Mouse (Mus musculus) kidney, embryonic 15.5 days (tissue): ENCODE data around the gene Igdcc3. TPM values are rescaled to one million over a fixed set of nuclear protein-coding genes. Genes with fewer than 3 reads are reported as not detected.

Source experiments
- ATAC-seq: fragments of 200-750 bp; cut with Nextera tagmentation; replicated peaks from 2 replicates; pipeline ENCODE4 v1.8.0; 2017; ENCODE audit warnings: moderate TSS enrichment; ENCODE audit not compliant: low FRiP score
- H3K27ac ChIP-seq: fragments of 300-500 bp; sonication (generic); 2 replicates; pipeline ENCODE4 v1.5.1; 2015; ENCODE audit warnings: mild to moderate bottlenecking, inconsistent platforms
- H3K27me3 ChIP-seq: fragments of 300-500 bp; sonication (generic); 2 replicates; pipeline ENCODE4 v1.6.1; 2015; ENCODE audit warnings: inconsistent platforms
- H3K36me3 ChIP-seq: fragments of 300-500 bp; sonication (generic); 2 replicates; pipeline ENCODE4 v1.6.1; 2015; ENCODE audit warnings: inconsistent platforms
- H3K4me1 ChIP-seq: fragments of 300-500 bp; sonication (generic); 2 replicates; pipeline ENCODE4 v1.6.1; 2015; ENCODE audit warnings: inconsistent platforms
- H3K4me2 ChIP-seq: fragments of 300-500 bp; sonication (generic); 2 replicates; pipeline ENCODE4 v1.6.1; 2015; ENCODE audit warnings: moderate library complexity, mild to moderate bottlenecking, inconsistent platforms
- H3K4me3 ChIP-seq: fragments of 300-500 bp; sonication (generic); replicated peaks from 2 replicates; pipeline ENCODE4 v1.5.1; 2015; ENCODE audit warnings: mild to moderate bottlenecking, inconsistent platforms
- H3K9ac ChIP-seq: fragments of 300-500 bp; sonication (generic); 2 replicates; pipeline ENCODE4 v1.6.1; 2015; ENCODE audit warnings: mild to moderate bottlenecking, inconsistent platforms
- H3K9me3 ChIP-seq: fragments of 300-500 bp; sonication (generic); replicated peaks from 2 replicates; pipeline ENCODE4 v1.6.1; 2016; ENCODE audit warnings: inconsistent platforms
- WGBS: fragments of 180-500 bp; shearing (Covaris S2); methylation state at CpG from one replicate; pipeline ENCODE4 v1.1.7; 2015; ENCODE audit warnings: mixed read lengths; 5-methylcytosine and 5-hydroxymethylcytosine counted together
- polyA plus RNA-seq: library from polyadenylated mRNA; unstranded; fragments of >200 nt; fragmentation: Nextera tagmentation; extraction: Ambion mirVana; gene quantifications from 2 replicates; pipeline ENCODE4 v1.2.1, GENCODE M21; 2015

Igdcc3 gene
- polyA plus RNA-seq, 1 experiment from 2014 or later, result 4.2 TPM

- no peak overlapping the region for H3K4me3 ChIP-seq
- no peak overlapping the region for H3K4me2 ChIP-seq
- 73% methylated on average over 9 of the region's 9 CpGs for WGBS
- H3K27me3 ChIP-seq, result no peaks in the 10 kb centered on the region
- peaks cover 8% of the 10 kb centered on the region for H3K4me1 ChIP-seq
- H3K27ac ChIP-seq, result no peak overlapping the region
- H3K9ac ChIP-seq, result no peak overlapping the region
- H3K9me3 ChIP-seq, result no peaks in the 10 kb centered on the region
- H3K36me3 ChIP-seq, result peaks cover 24% of the 10 kb centered on the region
- ATAC-seq, result no peak
Observed at GRCm38 (mm10) chr9:65233243-65233985, 92.4 kb downstream of the Igdcc3 start.

GRCm38 (mm10) chr9:65234734-65235133 is 93.7 kb downstream of the Igdcc3 start:
- Histone ChIP-seq H3K9ac (no peak overlapping the region), H3K4me2 (no peak overlapping the region), H3K36me3 (peaks cover 22% of the 10 kb centered on the region), H3K27ac (no peak overlapping the region), H3K4me1 (peaks cover 12% of the 10 kb centered on the region), H3K4me3 (no peak overlapping the region), H3K9me3 (no peaks in the 10 kb centered on the region), H3K27me3 (no peaks in the 10 kb centered on the region)
- 78% methylated on average over 3 of the region's 3 CpGs for WGBS
- no peak for ATAC-seq

Other genes starting within 250 kb of the Igdcc3 start
- 0.03 and 0.06 TPM in 2 replicates for gene Slc24a1, start 189.6 kb upstream of the Igdcc3 start, polyA plus RNA-seq
- 57.7 and 59.7 TPM in 2 replicates for gene Ints14, start 180.3 kb upstream of the Igdcc3 start, polyA plus RNA-seq
- gene Hacd3, start 119.5 kb upstream of the Igdcc3 start, polyA plus RNA-seq, result 85.2 and 88.5 TPM in 2 replicates
- gene Dpp8, start 108.8 kb upstream of the Igdcc3 start, polyA plus RNA-seq, result 35.2 and 37.3 TPM in 2 replicates
- gene Igdcc4, start 39.7 kb upstream of the Igdcc3 start, polyA plus RNA-seq, result 11.8 and 13.5 TPM in 2 replicates
- gene Parp16, start 54.2 kb downstream of the Igdcc3 start, polyA plus RNA-seq, result 7.9 and 8.1 TPM in 2 replicates
- gene Cilp, start 124.0 kb downstream of the Igdcc3 start, polyA plus RNA-seq, result 0.66 and 1.1 TPM in 2 replicates
- gene Clpx, start 153.1 kb downstream of the Igdcc3 start, polyA plus RNA-seq, result 50.6 and 53.5 TPM in 2 replicates
- gene Pdcd7, start 204.9 kb downstream of the Igdcc3 start, polyA plus RNA-seq, result 9.2 and 9.8 TPM in 2 replicates
- 0.14 and 0.31 TPM in 2 replicates for gene Ubap1l, start 219.9 kb downstream of the Igdcc3 start, polyA plus RNA-seq